Mouse (Mus musculus): Measurements from ENCODE around the gene Ninj1. TPM values are rescaled to one million over a fixed set of nuclear protein-coding genes. Genes with fewer than 3 reads are reported as not detected.

Ninj1 gene
- polyA plus RNA-seq, 1 experiment, result 22.5 TPM

DNA sequence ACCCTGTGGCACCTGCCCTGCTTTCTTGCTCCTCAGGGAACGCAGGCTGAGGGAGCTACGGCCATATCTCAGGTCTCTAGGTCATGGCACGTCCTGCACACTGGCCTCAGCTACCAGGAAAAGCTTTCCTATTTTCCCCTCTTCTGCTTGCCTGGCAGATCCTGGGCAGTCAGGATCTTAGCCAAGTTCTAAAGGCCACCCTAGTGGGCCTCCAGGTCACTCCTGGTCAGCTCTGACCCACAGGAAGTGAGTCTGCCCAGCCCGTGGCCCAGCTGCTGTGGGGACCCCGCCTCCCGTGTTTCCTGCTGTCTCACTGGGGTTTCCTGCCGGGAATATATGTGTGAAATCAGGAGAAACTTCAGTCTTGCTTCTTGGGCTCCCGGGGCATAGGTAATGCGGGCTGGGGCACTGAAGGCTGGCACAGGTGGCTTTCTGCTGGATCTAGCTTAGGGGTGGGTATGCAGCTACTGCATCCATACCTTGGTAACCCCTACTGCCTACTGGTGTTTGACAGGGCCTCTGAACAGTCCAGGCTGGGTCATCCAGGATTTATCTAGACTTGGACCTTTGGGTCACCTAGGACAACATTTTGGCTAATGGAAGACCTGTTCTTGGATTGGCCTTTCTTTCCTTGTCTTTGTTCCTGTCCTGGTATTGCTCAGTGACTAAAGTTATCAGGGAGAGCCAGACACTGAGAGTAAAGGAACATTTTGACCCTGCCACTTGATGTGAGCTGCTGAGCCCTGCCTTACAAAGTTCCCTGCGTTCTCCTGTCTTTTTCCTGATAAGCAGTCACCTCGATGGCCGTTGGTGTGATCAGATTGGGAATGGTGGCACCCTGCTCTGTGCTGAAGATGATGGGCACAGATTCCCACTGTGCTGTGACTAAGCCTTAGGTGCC lies 2.9 kb downstream of the Ninj1 start:
- TF ChIP-seq POLR2A (IDR thresholded peaks at IDR 0.05; ENCODE audit: borderline replicate concordance, extremely low read depth, insufficient read depth, insufficient read length, poor library complexity, severe bottlenecking) (no peak), CTCF (IDR thresholded peaks at IDR 0.05; ENCODE audit: borderline replicate concordance, extremely low read depth, insufficient read depth, insufficient read length) (no peak)
- no peak for DNase-seq (ENCODE audit: low read depth)

GRCm38 (mm10) chr13:49190876-49191672 lies 3.8 kb downstream of the Ninj1 start:
- DNase-seq (ENCODE audit: low read depth), result no peak
- TF ChIP-seq CTCF (IDR thresholded peaks at IDR 0.05; ENCODE audit: borderline replicate concordance, extremely low read depth, insufficient read depth, insufficient read length) (no peak), POLR2A (IDR thresholded peaks at IDR 0.05; ENCODE audit: borderline replicate concordance, extremely low read depth, insufficient read depth, insufficient read length, poor library complexity, severe bottlenecking) (no peak)

- DNase-seq (ENCODE audit: low read depth), result no peak
- TF ChIP-seq POLR2A (IDR thresholded peaks at IDR 0.05; ENCODE audit: borderline replicate concordance, extremely low read depth, insufficient read depth, insufficient read length, poor library complexity, severe bottlenecking), result no peak
- no peak for TF ChIP-seq CTCF (IDR thresholded peaks at IDR 0.05; ENCODE audit: borderline replicate concordance, extremely low read depth, insufficient read depth, insufficient read length)
These were observed 4.4 kb downstream of the Ninj1 start for GRCm38 (mm10) chr13:49191673-49192035.

DNA sequence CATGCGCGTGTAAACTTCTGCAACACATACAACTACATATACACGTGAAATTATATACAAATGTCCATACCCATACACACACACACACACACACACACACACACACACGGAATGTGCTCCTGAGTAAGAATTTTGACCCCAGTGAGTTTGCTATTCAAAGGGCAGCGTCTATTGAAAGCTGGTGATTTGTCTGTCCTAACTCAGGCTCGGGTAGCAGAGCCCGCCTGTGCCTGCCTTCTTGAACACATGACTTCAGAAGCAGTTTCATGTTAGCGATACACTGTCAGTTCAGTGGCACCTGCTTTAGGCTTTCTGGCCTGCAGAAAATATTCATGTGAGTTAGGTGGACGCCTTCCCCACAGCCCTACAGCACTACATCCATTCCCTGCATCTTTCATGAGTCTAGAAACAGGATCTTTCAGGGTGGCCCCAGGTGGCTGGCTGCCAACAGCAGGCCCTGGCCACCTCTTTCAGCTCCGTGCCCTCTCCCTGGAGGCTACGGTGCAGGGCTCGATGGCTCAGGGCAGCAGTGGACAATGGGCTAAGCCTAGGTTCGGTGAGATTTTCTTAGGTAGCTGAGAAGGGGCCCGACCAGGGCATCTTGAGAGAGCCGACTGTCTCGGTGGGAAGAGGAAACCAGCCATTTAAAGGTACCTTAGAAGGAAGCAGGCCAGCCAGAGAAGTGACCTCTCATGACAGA lies 5.0 kb downstream of the Ninj1 start:
- DNase-seq (ENCODE audit: low read depth), result peak; percentile 40

GRCm38 (mm10) chr13:49193650-49194049 lies 6.4 kb downstream of the Ninj1 start:
- no peak for TF ChIP-seq CTCF (IDR thresholded peaks at IDR 0.05; ENCODE audit: borderline replicate concordance, extremely low read depth, insufficient read depth, insufficient read length)
- TF ChIP-seq POLR2A (IDR thresholded peaks at IDR 0.05; ENCODE audit: borderline replicate concordance, extremely low read depth, insufficient read depth, insufficient read length, poor library complexity, severe bottlenecking), result no peak
- DNase-seq (ENCODE audit: low read depth), result no peak

More for the DNA sequence above, 5.0 kb downstream of the Ninj1 start:
- TF ChIP-seq POLR2A (IDR thresholded peaks at IDR 0.05; ENCODE audit: borderline replicate concordance, extremely low read depth, insufficient read depth, insufficient read length, poor library complexity, severe bottlenecking) (no peak), CTCF (IDR thresholded peaks at IDR 0.05; ENCODE audit: borderline replicate concordance, extremely low read depth, insufficient read depth, insufficient read length) (no peak)

GRCm38 (mm10) chr13:49194811-49195210 lies 7.5 kb downstream of the Ninj1 start:
- no peak for TF ChIP-seq POLR2A (IDR thresholded peaks at IDR 0.05; ENCODE audit: borderline replicate concordance, extremely low read depth, insufficient read depth, insufficient read length, poor library complexity, severe bottlenecking)
- no peak for TF ChIP-seq CTCF (IDR thresholded peaks at IDR 0.05; ENCODE audit: borderline replicate concordance, extremely low read depth, insufficient read depth, insufficient read length)
- no peak for DNase-seq (ENCODE audit: low read depth)

- TF ChIP-seq CTCF (IDR thresholded peaks at IDR 0.05; ENCODE audit: borderline replicate concordance, extremely low read depth, insufficient read depth, insufficient read length), result no peak
- no peak for TF ChIP-seq POLR2A (IDR thresholded peaks at IDR 0.05; ENCODE audit: borderline replicate concordance, extremely low read depth, insufficient read depth, insufficient read length, poor library complexity, severe bottlenecking)
- no peak for DNase-seq (ENCODE audit: low read depth)
These were observed 8.4 kb downstream of the Ninj1 start for GRCm38 (mm10) chr13:49195651-49196050.

- no peak for DNase-seq (ENCODE audit: low read depth)
- TF ChIP-seq POLR2A (IDR thresholded peaks at IDR 0.05; ENCODE audit: borderline replicate concordance, extremely low read depth, insufficient read depth, insufficient read length, poor library complexity, severe bottlenecking) (no peak), CTCF (IDR thresholded peaks at IDR 0.05; ENCODE audit: borderline replicate concordance, extremely low read depth, insufficient read depth, insufficient read length) (no peak)
These were observed 8.9 kb downstream of the Ninj1 start for GRCm38 (mm10) chr13:49196211-49196610.

DNA sequence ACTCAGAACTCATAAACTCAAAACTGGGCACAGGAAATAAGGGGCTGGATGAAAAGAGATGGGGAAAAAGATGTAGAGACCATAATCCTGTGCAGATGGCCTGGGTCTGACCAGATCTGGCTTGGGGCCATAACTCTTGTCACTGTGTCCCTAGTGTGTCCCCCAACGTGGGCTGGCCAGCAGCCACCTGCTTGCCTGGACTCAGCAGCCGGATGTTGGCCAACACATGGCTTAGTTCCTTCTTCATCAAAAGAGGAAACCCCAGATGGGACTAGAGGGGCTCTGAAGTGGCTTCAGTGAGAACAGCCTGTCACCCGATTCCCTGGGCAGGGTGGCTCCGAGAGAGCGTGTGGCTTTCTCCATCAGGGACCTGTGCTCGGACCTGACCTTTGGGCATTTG lies 9.5 kb downstream of the Ninj1 start:
- DNase-seq (ENCODE audit: low read depth), result peak; percentile 33
- TF ChIP-seq POLR2A (IDR thresholded peaks at IDR 0.05; ENCODE audit: borderline replicate concordance, extremely low read depth, insufficient read depth, insufficient read length, poor library complexity, severe bottlenecking) (no peak), CTCF (IDR thresholded peaks at IDR 0.05; ENCODE audit: borderline replicate concordance, extremely low read depth, insufficient read depth, insufficient read length) (no peak)

DNA sequence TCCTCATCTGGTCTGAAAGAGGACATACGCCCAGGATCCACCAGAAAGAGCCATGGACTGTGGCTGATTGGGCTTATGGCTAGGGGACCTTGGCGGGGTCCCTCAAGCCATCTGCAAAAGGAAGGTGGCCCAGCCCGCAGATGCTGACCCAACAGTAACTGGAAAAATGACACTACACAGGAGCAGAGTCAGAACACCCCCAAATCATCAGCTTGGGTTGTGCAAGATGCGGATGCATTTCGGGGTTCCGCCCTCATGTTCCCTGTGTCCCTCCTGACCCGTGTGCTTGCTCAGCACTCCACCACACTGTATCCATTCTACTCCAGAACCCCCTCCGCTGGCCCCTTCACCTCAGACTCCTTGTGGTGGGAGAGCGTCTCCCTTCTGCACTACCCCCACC lies 11.4 kb downstream of the Ninj1 start:
- TF ChIP-seq CTCF (IDR thresholded peaks at IDR 0.05; ENCODE audit: borderline replicate concordance, extremely low read depth, insufficient read depth, insufficient read length) (no peak), POLR2A (IDR thresholded peaks at IDR 0.05; ENCODE audit: borderline replicate concordance, extremely low read depth, insufficient read depth, insufficient read length, poor library complexity, severe bottlenecking) (no peak)
- no peak for DNase-seq (ENCODE audit: low read depth)

GRCm38 (mm10) chr13:49199891-49200290 lies 12.6 kb downstream of the Ninj1 start:
- TF ChIP-seq CTCF (IDR thresholded peaks at IDR 0.05; ENCODE audit: borderline replicate concordance, extremely low read depth, insufficient read depth, insufficient read length) (no peak), POLR2A (IDR thresholded peaks at IDR 0.05; ENCODE audit: borderline replicate concordance, extremely low read depth, insufficient read depth, insufficient read length, poor library complexity, severe bottlenecking) (no peak)
- no peak for DNase-seq (ENCODE audit: low read depth)

All from brain, embryonic 14.5 days (tissue).